Mouse (Mus musculus) intestine, embryonic 14.5 days (tissue): Measurements from ENCODE around the gene Rorc. TPM values are rescaled to one million over a fixed set of nuclear protein-coding genes. Genes with fewer than 3 reads are reported as not detected.

ENCODE experiments used
- ATAC-seq: fragments of 200-750 bp; cut with Nextera tagmentation; replicated peaks from 2 replicates; pipeline ENCODE4 v1.8.0; 2017; ENCODE audit warnings: low read depth, moderate number of reproducible peaks, moderate TSS enrichment, moderate library complexity; ENCODE audit not compliant: low FRiP score, low TSS enrichment
- DNase-seq: peaks from one replicate; pipeline ENCODE4 v3.0.0-alpha.2; 2018; ENCODE audit warnings: low spot score
- H3K27ac ChIP-seq: fragments of 300-500 bp; sonication (generic); 2 replicates; pipeline ENCODE4 v1.5.1; 2014; ENCODE audit warnings: low read depth, mild to moderate bottlenecking, control low read depth
- H3K27me3 ChIP-seq: fragments of 300-500 bp; sonication (generic); replicated peaks from 2 replicates; pipeline ENCODE4 v1.6.1; 2014; ENCODE audit warnings: low read length, control low read depth; ENCODE audit not compliant: control insufficient read depth, insufficient read depth
- H3K36me3 ChIP-seq: fragments of 300-500 bp; sonication (generic); 2 replicates; pipeline ENCODE4 v1.6.1; 2014; ENCODE audit warnings: low read length, control low read depth; ENCODE audit not compliant: control insufficient read depth, insufficient read depth
- H3K4me1 ChIP-seq: fragments of 300-500 bp; sonication (generic); replicated peaks from 2 replicates; pipeline ENCODE4 v1.6.1; 2014; ENCODE audit warnings: low read length, control low read depth, mixed read lengths; ENCODE audit not compliant: control insufficient read depth, insufficient read depth
- H3K4me2 ChIP-seq: fragments of 300-500 bp; sonication (generic); 2 replicates; pipeline ENCODE4 v1.6.1; 2014; ENCODE audit warnings: low read length
- H3K4me3 ChIP-seq: fragments of 300-500 bp; sonication (generic); 2 replicates; pipeline ENCODE4 v1.5.1; 2014; ENCODE audit warnings: low read depth, low read length, control low read depth, mixed read lengths
- H3K9ac ChIP-seq: fragments of 300-500 bp; sonication (generic); 2 replicates; pipeline ENCODE4 v1.6.1; 2014; ENCODE audit warnings: mild to moderate bottlenecking, low read length
- H3K9me3 ChIP-seq: fragments of 300-500 bp; sonication (generic); 2 replicates; pipeline ENCODE4 v1.6.1; 2016; ENCODE audit warnings: low read length, control low read depth; ENCODE audit not compliant: control insufficient read depth
- WGBS: fragments of 180-500 bp; shearing (Covaris S2); extraction: QIAGEN DNeasy Blood & Tissue Kit; methylation state at CpG from one replicate; pipeline ENCODE4 v1.1.7; 2014; 5-methylcytosine and 5-hydroxymethylcytosine counted together
- polyA plus RNA-seq: library from polyadenylated mRNA; unstranded; fragments of >200 nt; fragmentation: Nextera tagmentation; extraction: Ambion mirVana; gene quantifications from 2 replicates; pipeline ENCODE4 v1.2.1, GENCODE M21; 2014

The Rorc gene
- polyA plus RNA-seq, 1 experiment from 2014 or later: 3.8 TPM

- WGBS: 22% methylated on average over 9 of the region's 9 CpGs
- no peak overlapping the region for H3K9ac ChIP-seq
- H3K9me3 ChIP-seq: no peaks in the 10 kb centered on the region
- DNase-seq: no peak
- no peaks in the 10 kb centered on the region for H3K4me1 ChIP-seq
- no peak for ATAC-seq
- H3K4me3 ChIP-seq: no peak overlapping the region
- no peaks in the 10 kb centered on the region for H3K36me3 ChIP-seq
- no peak overlapping the region for H3K4me2 ChIP-seq
- H3K27me3 ChIP-seq: no peaks in the 10 kb centered on the region
- H3K27ac ChIP-seq: no peak overlapping the region
Measured at GRCm38 (mm10) chr3:94379831-94380510, 7.4 kb downstream of the Rorc start.

GRCm38 (mm10) chr3:94382308-94382707 is 9.7 kb downstream of the Rorc start:
- H3K36me3 ChIP-seq: no peaks in the 10 kb centered on the region
- no peak for ATAC-seq

GRCm38 (mm10) chr3:94383476-94383875 is 10.9 kb downstream of the Rorc start:
- no peak for DNase-seq
- Histone ChIP-seq H3K27me3 (no peaks in the 10 kb centered on the region), H3K36me3 (no peaks in the 10 kb centered on the region), H3K4me1 (no peaks in the 10 kb centered on the region), H3K9me3 (no peaks in the 10 kb centered on the region), H3K4me2 (no peak overlapping the region), H3K27ac (no peak overlapping the region), H3K9ac (no peak overlapping the region), H3K4me3 (no peak overlapping the region)
- no peak for ATAC-seq
- WGBS: 62% methylated on average over 3 of the region's 3 CpGs

More at GRCm38 (mm10) chr3:94382308-94382707, 9.7 kb downstream of the Rorc start:
- no peaks in the 10 kb centered on the region for H3K27me3 ChIP-seq
- H3K9me3 ChIP-seq: no peaks in the 10 kb centered on the region
- no peak for DNase-seq
- no peak overlapping the region for H3K9ac ChIP-seq
- WGBS: 65% methylated on average over 5 of the region's 5 CpGs
- no peaks in the 10 kb centered on the region for H3K4me1 ChIP-seq
- no peak overlapping the region for H3K27ac ChIP-seq
- no peak overlapping the region for H3K4me3 ChIP-seq
- no peak overlapping the region for H3K4me2 ChIP-seq

GRCm38 (mm10) chr3:94386671-94387070 is 14.1 kb downstream of the Rorc start:
- no peak for ATAC-seq
- Histone ChIP-seq H3K27ac (no peak overlapping the region), H3K27me3 (no peaks in the 10 kb centered on the region), H3K4me1 (no peaks in the 10 kb centered on the region), H3K4me3 (no peak overlapping the region), H3K9ac (no peak overlapping the region), H3K9me3 (no peaks in the 10 kb centered on the region), H3K4me2 (no peak overlapping the region), H3K36me3 (no peaks in the 10 kb centered on the region)
- 59% methylated on average over 4 of the region's 4 CpGs for WGBS
- DNase-seq: no peak

GRCm38 (mm10) chr3:94387391-94387790 is 14.8 kb downstream of the Rorc start:
- DNase-seq: no peak
- Histone ChIP-seq H3K27ac (no peak overlapping the region), H3K9me3 (no peaks in the 10 kb centered on the region), H3K9ac (no peak overlapping the region), H3K4me3 (no peak overlapping the region), H3K4me1 (no peaks in the 10 kb centered on the region), H3K27me3 (no peaks in the 10 kb centered on the region), H3K36me3 (no peaks in the 10 kb centered on the region), H3K4me2 (no peak overlapping the region)
- no peak for ATAC-seq
- 91% methylated on average over 10 of the region's 10 CpGs for WGBS

GRCm38 (mm10) chr3:94388047-94388446 is 15.5 kb downstream of the Rorc start:
- H3K4me1 ChIP-seq: no peaks in the 10 kb centered on the region
- H3K9me3 ChIP-seq: no peaks in the 10 kb centered on the region
- ATAC-seq: no peak

GRCm38 (mm10) chr3:94389420-94389819 is 16.8 kb downstream of the Rorc start:
- ATAC-seq (no peak), DNase-seq (no peak)
- 95% methylated on average over 16 of the region's 16 CpGs for WGBS
- no peak overlapping the region for H3K4me3 ChIP-seq
- no peaks in the 10 kb centered on the region for H3K36me3 ChIP-seq
- H3K27ac ChIP-seq: no peak overlapping the region
- no peak overlapping the region for H3K9ac ChIP-seq
- H3K9me3 ChIP-seq: no peaks in the 10 kb centered on the region
- no peaks in the 10 kb centered on the region for H3K4me1 ChIP-seq
- H3K27me3 ChIP-seq: no peaks in the 10 kb centered on the region
- H3K4me2 ChIP-seq: no peak overlapping the region

More at GRCm38 (mm10) chr3:94388047-94388446, 15.5 kb downstream of the Rorc start:
- Histone ChIP-seq H3K9ac (no peak overlapping the region), H3K27ac (no peak overlapping the region), H3K4me2 (no peak overlapping the region), H3K36me3 (no peaks in the 10 kb centered on the region), H3K27me3 (no peaks in the 10 kb centered on the region), H3K4me3 (no peak overlapping the region)
- WGBS: 85% methylated on average over 5 of the region's 5 CpGs
- DNase-seq: no peak

- no peak overlapping the region for H3K27ac ChIP-seq
- H3K9ac ChIP-seq: no peak overlapping the region
- no peaks in the 10 kb centered on the region for H3K4me1 ChIP-seq
- no peaks in the 10 kb centered on the region for H3K36me3 ChIP-seq
- 81% methylated on average over 5 of the region's 5 CpGs for WGBS
- no peaks in the 10 kb centered on the region for H3K27me3 ChIP-seq
- DNase-seq (no peak), ATAC-seq (no peak)
- no peak overlapping the region for H3K4me2 ChIP-seq
- H3K9me3 ChIP-seq: no peaks in the 10 kb centered on the region
- no peak overlapping the region for H3K4me3 ChIP-seq
Measured at GRCm38 (mm10) chr3:94391001-94391400, 18.4 kb downstream of the Rorc start.

GRCm38 (mm10) chr3:94392128-94392527 is 19.5 kb downstream of the Rorc start:
- no peak overlapping the region for H3K9ac ChIP-seq
- no peak overlapping the region for H3K4me3 ChIP-seq
- DNase-seq (no peak), ATAC-seq (no peak)
- no peaks in the 10 kb centered on the region for H3K4me1 ChIP-seq
- WGBS: 85% methylated on average over 2 of the region's 2 CpGs
- no peaks in the 10 kb centered on the region for H3K36me3 ChIP-seq
- no peaks in the 10 kb centered on the region for H3K9me3 ChIP-seq
- peaks cover 8% of the 10 kb centered on the region for H3K27me3 ChIP-seq
- H3K4me2 ChIP-seq: no peak overlapping the region
- H3K27ac ChIP-seq: no peak overlapping the region
